Mouse (Mus musculus) naive thymus-derived CD4-positive, alpha-beta T cell, adult 2 months (primary cell): ENCODE measurements around the gene Vmn1r181.
"Not testable (repeated sequence)": the region's sequence is repeated elsewhere in the genome, so short reads cannot be mapped to it uniquely, and the experiment has no call there.

ENCODE experiments used
- DNase-seq: peaks from one replicate; pipeline ENCODE4 v3.0.0-alpha.2; 2011; ENCODE audit warnings: low read depth

The Vmn1r181 gene

DNA sequence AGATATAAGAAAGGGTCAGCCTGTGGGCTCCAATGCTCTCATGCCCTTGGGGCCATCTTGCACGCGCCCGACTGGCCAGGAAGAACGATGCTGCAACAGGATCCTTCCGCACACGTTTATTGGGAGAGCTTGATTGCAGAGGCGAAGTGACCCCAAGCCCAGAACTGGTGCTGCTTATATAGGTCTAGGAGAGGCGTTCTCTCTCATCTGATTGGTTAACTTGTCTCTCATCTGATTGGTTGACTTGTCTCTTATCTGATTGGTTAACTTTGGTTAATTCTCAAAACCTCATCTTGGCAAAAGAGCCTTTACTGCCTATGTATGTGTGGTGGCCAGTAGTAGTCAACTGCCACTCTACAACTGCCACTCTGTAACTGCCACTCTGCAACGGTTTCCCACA is at the start of gene Vmn1r181:
Vmn1r181 (plus strand) TSS at position 301 of the 400 bp plus-strand sequence.
- DNase-seq, result not testable (repeated sequence)

DNA sequence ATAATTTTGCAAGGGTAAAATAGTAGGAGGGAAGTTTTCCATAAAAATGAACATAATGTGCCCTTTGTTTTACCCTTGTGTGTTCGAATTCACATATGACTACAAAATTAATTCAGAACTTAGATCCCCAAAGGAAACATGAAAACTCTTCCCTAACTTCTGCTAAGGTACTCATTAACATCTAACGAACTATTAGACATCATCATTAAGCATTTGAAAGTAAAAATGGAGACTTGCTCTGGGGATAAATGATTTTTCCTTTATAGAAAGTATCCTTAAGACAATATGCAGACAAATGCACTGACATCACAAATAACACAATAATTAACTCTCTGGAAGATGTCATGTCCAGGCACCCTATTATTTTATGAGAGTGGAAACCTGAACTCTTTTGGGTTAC is 47.7 kb upstream of the Vmn1r181 start, which contains the start of gene Vmn1r179:
Vmn1r179 (plus strand) TSS at position 301 of the 400 bp plus-strand sequence.
- DNase-seq, result no peak

DNA sequence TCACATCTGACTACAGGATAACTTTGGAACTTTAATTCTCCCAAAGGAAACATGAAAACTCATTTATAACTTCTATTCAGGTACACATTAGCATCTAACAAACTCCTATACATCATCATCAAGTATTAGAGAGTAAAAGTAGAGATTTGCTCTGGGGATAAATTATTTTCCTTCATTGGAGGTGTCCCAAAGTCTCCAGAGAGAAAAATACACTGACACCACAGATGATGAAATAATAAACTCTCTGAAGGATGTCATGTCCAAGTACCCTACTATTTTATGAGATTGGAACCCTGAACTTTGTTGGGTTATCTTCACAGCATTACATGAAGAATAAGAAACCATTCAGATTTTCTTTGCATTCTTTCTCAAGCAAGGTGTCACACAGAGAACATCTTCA is 24.1 kb upstream of the Vmn1r181 start, which contains the start of gene Vmn1r180:
Vmn1r180 (plus strand) TSS at position 301 of the 400 bp plus-strand sequence.
- DNase-seq, result no peak

DNA sequence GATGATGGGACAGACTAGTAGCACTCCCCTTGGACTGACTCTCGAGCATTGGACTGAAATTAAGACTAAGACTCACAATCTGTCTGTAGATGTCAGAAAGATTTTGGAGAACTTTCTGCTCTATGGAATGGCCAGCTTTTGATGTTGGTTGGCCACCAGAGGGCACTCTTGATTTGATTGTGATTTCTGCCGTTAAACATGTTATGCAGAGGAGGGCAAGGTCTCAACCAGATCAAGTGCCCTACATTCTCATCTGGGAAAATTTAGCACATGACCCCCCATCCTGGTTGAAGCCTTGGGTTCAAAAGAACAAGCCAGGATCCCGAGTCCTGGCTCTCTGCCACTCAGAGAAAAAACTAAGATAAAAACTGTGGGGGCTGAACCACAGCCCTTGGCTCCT is 6.4 kb upstream of the Vmn1r181 start:
- peak; percentile 3 for DNase-seq

DNA sequence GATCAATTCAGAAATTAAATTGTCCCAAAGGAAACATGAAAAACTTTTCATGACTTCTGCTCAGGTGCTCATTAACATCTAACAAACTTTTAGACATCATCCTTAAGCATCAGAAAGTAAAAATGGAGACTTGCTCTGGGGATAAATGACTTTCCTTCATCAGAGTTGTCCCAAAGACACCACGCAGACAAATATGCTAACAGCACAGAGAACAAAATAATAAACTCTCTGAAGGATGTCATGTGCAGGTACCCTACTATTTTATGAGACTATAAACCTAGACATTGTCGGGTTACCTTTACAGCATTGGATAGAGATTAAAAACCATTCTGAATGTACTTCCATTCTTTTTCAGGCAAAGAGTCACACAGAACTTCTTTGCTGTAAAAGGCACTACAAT is 27.0 kb downstream of the Vmn1r181 start, which contains the start of gene V1rd19:
V1rd19 (plus strand) TSS at position 301 of the 400 bp plus-strand sequence.
- no peak for DNase-seq
